Mouse (Mus musculus) CH12.LX (cell line): ENCODE data around the gene Leap2. TPM values are rescaled to one million over a fixed set of nuclear protein-coding genes. Genes with fewer than 3 reads are reported as not detected.

Source experiments
- DNase-seq: peaks from one replicate; pipeline ENCODE4 v3.0.0-alpha.2; 2013; ENCODE audit errors: extremely low read depth
- H3K27ac ChIP-seq: 2 replicates; pipeline ENCODE4 v1.5.1; 2012; ENCODE audit warnings: low read depth, mild to moderate bottlenecking, control low read depth, moderate library complexity; ENCODE audit not compliant: insufficient read depth
- H3K27me3 ChIP-seq: replicated peaks from 2 replicates; pipeline ENCODE3; 2012; ENCODE audit warnings: inconsistent platforms
- H3K36me3 ChIP-seq, 2 experiments: replicated peaks in 1 of 2; 2 replicates each; pipeline versions ENCODE3 to v1.6.1; 2012; ENCODE audit warnings: inconsistent platforms in 1 of 2, low read length in 1 of 2, mild to moderate bottlenecking in 1 of 2, mixed read lengths in 1 of 2, moderate library complexity in 1 of 2; ENCODE audit not compliant: control insufficient read depth in 1 of 2, insufficient read depth in 1 of 2
- H3K4me1 ChIP-seq, 2 experiments: 2 replicates each; pipeline ENCODE4 v1.6.1; 2012; ENCODE audit warnings: inconsistent platforms in 1 of 2, moderate library complexity in 1 of 2; ENCODE audit not compliant: insufficient read depth in 2 of 2, control insufficient read depth in 1 of 2
- H3K4me2 ChIP-seq: 2 replicates; pipeline ENCODE4 v1.6.1; 2012; ENCODE audit warnings: low read depth, mild to moderate bottlenecking, control low read depth; ENCODE audit not compliant: poor library complexity, insufficient read depth, severe bottlenecking
- H3K4me3 ChIP-seq, 3 experiments: fragments of 150-350 bp in 1 of 3; sonication (generic) in 1 of 3; replicated peaks in 1 of 3; 2 replicates each; pipeline versions ENCODE3 to v1.5.1; 2011 to 2012; ENCODE audit warnings: low read depth in 2 of 3, low read length in 2 of 3, mild to moderate bottlenecking in 2 of 3, moderate library complexity in 2 of 3, control low read depth in 1 of 3, improper control_type of control experiment in 1 of 3, inconsistent platforms in 1 of 3, mixed read lengths in 1 of 3; ENCODE audit not compliant: poor library complexity in 1 of 3
- H3K79me2 ChIP-seq: replicated peaks from 2 replicates; pipeline ENCODE4 v1.6.1; 2012; ENCODE audit warnings: mild to moderate bottlenecking, moderate library complexity; ENCODE audit not compliant: control insufficient read depth, poor library complexity, insufficient read depth, severe bottlenecking; ENCODE audit errors: extremely low read depth
- H3K9ac ChIP-seq: 2 replicates; pipeline ENCODE4 v1.6.1; 2012; ENCODE audit warnings: low read depth, mild to moderate bottlenecking, control low read depth, moderate library complexity; ENCODE audit not compliant: insufficient read depth
- H3K9me3 ChIP-seq: replicated peaks from 2 replicates; pipeline ENCODE3; 2012; ENCODE audit warnings: low read length, inconsistent platforms, mixed read lengths
- BHLHE40 ChIP-seq: IDR thresholded peaks from 2 replicates; pipeline ENCODE4 v1.6.1; 2011; ENCODE audit warnings: mild to moderate bottlenecking, low read depth, low read length, improper control_type of control experiment
- CTCF ChIP-seq, 2 experiments: IDR thresholded peaks in 1 of 2; conservative IDR thresholded peaks in 1 of 2; 2 replicates each; pipeline ENCODE4 v1.5.1; 2011 to 2012; ENCODE audit warnings: low read depth in 2 of 2, low read length in 2 of 2, improper control_type of control experiment in 1 of 2, inconsistent platforms in 1 of 2, mild to moderate bottlenecking in 1 of 2, moderate library complexity in 1 of 2
- E2F4 ChIP-seq: IDR thresholded peaks from 2 replicates; pipeline ENCODE4 v1.6.1; 2011; ENCODE audit warnings: low read depth, low read length, improper control_type of control experiment; ENCODE audit not compliant: insufficient replicate concordance
- EP300 ChIP-seq: IDR thresholded peaks from 2 replicates; pipeline ENCODE4 v1.6.1; 2011; ENCODE audit warnings: low read length, improper control_type of control experiment
- GABPA ChIP-seq: IDR thresholded peaks from 2 replicates; pipeline ENCODE4 v1.6.1; 2012; ENCODE audit warnings: low read depth, low read length, improper control_type of control experiment, inconsistent platforms; ENCODE audit not compliant: insufficient replicate concordance
- HCFC1 ChIP-seq: IDR thresholded peaks from 2 replicates; pipeline ENCODE4 v1.6.1; 2012; ENCODE audit warnings: low read depth, mild to moderate bottlenecking, inconsistent platforms, low read length, improper control_type of control experiment
- IRF4 ChIP-seq: IDR thresholded peaks from 2 replicates; pipeline ENCODE4 v1.6.1; 2014; ENCODE audit warnings: low read depth, mild to moderate bottlenecking, inconsistent platforms, low read length, improper control_type of control experiment
- KAT2A ChIP-seq: IDR thresholded peaks from 2 replicates; pipeline ENCODE4 v1.6.1; 2012; ENCODE audit warnings: low read length, improper control_type of control experiment, inconsistent platforms; ENCODE audit not compliant: insufficient replicate concordance
- MAFK ChIP-seq: IDR thresholded peaks from 2 replicates; pipeline ENCODE4 v1.6.1; 2011; ENCODE audit warnings: low read length, improper control_type of control experiment; ENCODE audit not compliant: insufficient replicate concordance
- MAX ChIP-seq: IDR thresholded peaks from 2 replicates; pipeline ENCODE4 v1.6.1; 2011; ENCODE audit warnings: low read length, improper control_type of control experiment
- MEF2A ChIP-seq: IDR thresholded peaks from 2 replicates; pipeline ENCODE4 v1.6.1; 2014; ENCODE audit warnings: low read depth, mild to moderate bottlenecking, inconsistent platforms, low read length, improper control_type of control experiment, borderline replicate concordance
- MXI1 ChIP-seq: IDR thresholded peaks from 2 replicates; pipeline ENCODE4 v1.6.1; 2011; ENCODE audit warnings: mild to moderate bottlenecking, low read depth, low read length, improper control_type of control experiment
- MYC ChIP-seq: IDR thresholded peaks from 2 replicates; pipeline ENCODE4 v1.6.1; 2011; ENCODE audit warnings: low read depth, mild to moderate bottlenecking, improper control_type of control experiment, low read length
- NELFE ChIP-seq: IDR thresholded peaks from 2 replicates; pipeline ENCODE4 v1.6.1; 2011; ENCODE audit warnings: low read depth, low read length, improper control_type of control experiment
- NRF1 ChIP-seq: IDR thresholded peaks from 2 replicates; pipeline ENCODE4 v1.6.1; 2014; ENCODE audit warnings: low read depth, mild to moderate bottlenecking, inconsistent platforms, low read length, improper control_type of control experiment, moderate library complexity
- PAX5 ChIP-seq: IDR thresholded peaks from 2 replicates; pipeline ENCODE4 v1.6.1; 2012; ENCODE audit warnings: low read length, inconsistent platforms, mixed read lengths
- POLR2AphosphoS2 ChIP-seq: IDR thresholded peaks from 2 replicates; pipeline ENCODE4 v1.6.1; 2011; ENCODE audit warnings: low read depth, low read length, improper control_type of control experiment
- RAD21 ChIP-seq: IDR thresholded peaks from 2 replicates; pipeline ENCODE4 v1.6.1; 2011; ENCODE audit warnings: low read depth, mild to moderate bottlenecking, low read length, improper control_type of control experiment, moderate library complexity
- RCOR1 ChIP-seq: conservative IDR thresholded peaks from 2 replicates; pipeline ENCODE4 v1.6.1; 2012; ENCODE audit warnings: low read depth, mild to moderate bottlenecking, inconsistent platforms, low read length, improper control_type of control experiment
- SIN3A ChIP-seq: IDR thresholded peaks from 2 replicates; pipeline ENCODE4 v1.6.1; 2012; ENCODE audit warnings: low read length, improper control_type of control experiment, inconsistent platforms
- TBP ChIP-seq: conservative IDR thresholded peaks from 2 replicates; pipeline ENCODE4 v1.6.1; 2011; ENCODE audit warnings: low read depth, low read length, improper control_type of control experiment
- TCF12 ChIP-seq: IDR thresholded peaks from 2 replicates; pipeline ENCODE4 v1.6.1; 2014; ENCODE audit warnings: low read depth, mild to moderate bottlenecking, inconsistent platforms, low read length, improper control_type of control experiment
- ZMIZ1 ChIP-seq: IDR thresholded peaks from 2 replicates; pipeline ENCODE4 v1.6.1; 2012; ENCODE audit warnings: low read depth, mild to moderate bottlenecking, inconsistent platforms, low read length, improper control_type of control experiment
- dilution Hi-C: fragments of 300-500 bp; cut with MboI; formaldehyde crosslinking; loops from 2 replicates; pipeline ENCODE4 v1.14.3; 2020; ENCODE audit warnings: low sequenced_read_pairs; ENCODE audit not compliant: extremely low pct_unique_long_range_greater_than_20kb, extremely low pct_ligation_motif_present
- in situ Hi-C: fragments of 300-500 bp; cut with MboI; formaldehyde crosslinking; loops from 3 replicates; pipeline ENCODE4 v1.14.3; 2019; ENCODE audit warnings: low sequenced_read_pairs, low pct_ligation_motif_present, low pct_unique_long_range_greater_than_20kb, mixed read lengths
- polyA plus RNA-seq: library from polyadenylated mRNA; unstranded; fragments of >175 nt; gene quantifications from 2 replicates; pipeline ENCODE4 v1.2.1, GENCODE M21; 2012; ENCODE audit warnings: low read depth; ENCODE audit not compliant: insufficient read length
- total RNA-seq, 2 experiments: library from RNA; depleted of rRNA; stranded (reverse); fragments of 300-350 nt in 1 of 2; fragments of >200 nt in 1 of 2; gene quantifications; 2 replicates each; pipeline ENCODE4 v1.2.3; 2012 to 2014

Leap2 gene
- total and polyA plus RNA-seq, 3 experiments: not detected

- no peak for TF ChIP-seq RCOR1
- TF ChIP-seq PAX5: no peak
- no peak for TF ChIP-seq TCF12
- TF ChIP-seq BHLHE40: no peak
- TF ChIP-seq MEF2A: peak; percentile 16; the same call in 1 of the 2 replicates
- no peak for TF ChIP-seq IRF4
- no peak for TF ChIP-seq MAFK
- no peak for TF ChIP-seq KAT2A
- TF ChIP-seq POLR2AphosphoS2: no peak
- TF ChIP-seq RAD21: no peak; the same call in none of the 2 replicates
- no peak for TF ChIP-seq MYC
- TF ChIP-seq ZMIZ1: no peak
- peak; percentile 86 to 98 for TF ChIP-seq CTCF (conservative IDR thresholded peaks at IDR 0.05 in 1 of 2, IDR thresholded peaks at IDR 0.05 in 1 of 2; ENCODE audit: low read depth in 2 of 2, low read length in 2 of 2)
- TF ChIP-seq MXI1: no peak
- no peak for TF ChIP-seq TBP
- TF ChIP-seq E2F4: no peak
- no peak for TF ChIP-seq MAX
- TF ChIP-seq EP300: no peak
- TF ChIP-seq SIN3A: no peak
- TF ChIP-seq GABPA: no peak
- TF ChIP-seq NRF1: 0 out of 2 replicates have a peak, but pooled peaks have one; percentile 35
These were observed 47.2 kb upstream of the Leap2 start, which contains the start of gene Gm9837 (continued) for GRCm38 (mm10) chr11:53469968-53470695.

GRCm38 (mm10) chr11:53469294-53469967, 46.5 kb upstream of the Leap2 start:
- Histone ChIP-seq H3K79me2 (no peaks in the 10 kb centered on the region), H3K27ac (no peak overlapping the region), H3K36me3 (no peaks in the 10 kb centered on the region), H3K4me3 (no peak overlapping the region), H3K27me3 (peaks cover 8% of the 10 kb centered on the region)
- TF ChIP-seq MAX (no peak), NELFE (no peak), TCF12 (no peak), E2F4 (no peak), HCFC1 (no peak), EP300 (no peak), POLR2AphosphoS2 (no peak)
- TF ChIP-seq, all 38 proteins: peak for 0
- Histone ChIP-seq H3K4me1 (peaks cover 0 to 3% of the 10 kb centered on the region in 2 experiments; a peak in 1 of 4 replicates), H3K9me3 (no peaks in the 10 kb centered on the region), H3K4me2 (peak overlapping the region; percentile 9), H3K9ac (no peak overlapping the region)
- dilution Hi-C loops (no loop called here), in situ Hi-C loops (loop anchor here (5.0 to 10.0 kb wide), 3 partner anchors 93 to 385 kb away; partner anchors contain the start of gene Gm12216)
- DNase-seq: no peak
